Mouse (Mus musculus) thymus, postnatal 10 days (tissue): Measurements from ENCODE around the gene F11r.
A peak's percentile ranks its signal among the peaks of the same experiment; 100 is the strongest.
"Not testable (repeated sequence)": the region's sequence is repeated elsewhere in the genome, so short reads cannot be mapped to it uniquely, and the experiment has no call there.

ENCODE experiments used
- DNase-seq, 2 experiments: peaks; one replicate each; pipeline ENCODE4 v3.0.0; 2021; ENCODE audit warnings: low spot score in 2 of 2

The F11r gene

DNA sequence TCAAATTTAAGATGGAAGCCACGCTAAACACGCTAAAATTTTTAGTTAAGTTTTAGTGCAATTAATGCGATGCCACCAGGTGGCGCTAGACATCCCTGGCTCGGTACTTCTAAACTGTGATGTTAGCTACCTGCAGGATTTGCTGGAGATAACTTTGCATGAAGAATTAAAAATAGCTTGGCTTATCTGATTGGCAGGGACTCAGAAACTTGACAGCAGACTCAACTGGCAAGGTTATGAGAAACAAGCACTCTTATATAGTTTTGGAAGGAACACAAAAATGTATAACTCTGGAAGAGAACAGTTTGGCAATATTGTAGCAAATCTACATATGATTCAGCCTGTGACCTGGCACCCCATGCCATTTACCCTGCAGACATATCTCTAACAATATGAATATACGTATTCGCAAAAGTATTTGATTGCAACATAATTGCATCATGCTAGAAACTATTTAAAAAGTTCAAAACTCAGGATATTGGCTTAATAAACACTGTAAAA, 33.1 kb downstream of the F11r start:
- peak; percentile 14 to 63 for DNase-seq

DNA sequence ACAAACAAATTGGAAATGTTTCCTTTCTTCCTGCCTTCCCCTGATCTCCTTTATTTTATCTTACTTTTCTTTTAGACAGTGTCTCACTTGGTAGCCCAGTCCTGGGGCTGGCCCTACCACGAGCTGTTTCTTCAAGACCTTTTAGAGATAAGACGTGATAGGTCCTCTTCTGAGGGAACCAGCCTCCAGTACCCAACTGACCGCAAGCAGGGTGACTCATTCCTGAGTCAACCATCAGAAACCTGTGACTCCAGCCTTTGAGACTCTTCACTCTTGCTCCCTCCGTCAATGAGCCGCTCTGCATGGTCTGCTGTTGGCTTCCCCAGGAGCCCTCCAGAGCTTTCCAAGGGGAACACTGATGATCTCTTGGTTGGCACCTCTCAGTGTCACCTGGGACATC, 33.6 kb downstream of the F11r start:
- no peak for DNase-seq

DNA sequence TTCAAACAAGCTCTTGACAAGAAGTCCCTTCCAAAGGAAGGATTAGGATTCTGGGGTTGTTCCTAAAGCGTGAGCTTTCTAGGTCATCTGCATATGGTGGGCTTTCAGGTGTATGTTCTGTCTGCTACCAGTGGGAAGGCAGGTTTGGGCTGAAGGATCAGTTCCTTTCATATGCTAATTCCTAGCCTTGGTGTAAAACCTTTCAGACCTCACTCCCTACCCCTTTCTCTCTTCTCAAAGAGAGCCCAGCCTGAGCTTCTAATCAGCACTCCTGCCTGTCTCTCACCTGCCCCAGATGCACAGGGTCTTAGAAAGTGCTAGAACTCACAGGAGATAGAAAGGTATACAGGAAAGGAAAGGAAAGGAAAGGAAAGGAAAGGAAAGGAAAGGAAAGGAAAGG, 34.1 kb downstream of the F11r start:
- DNase-seq = no peak

DNA sequence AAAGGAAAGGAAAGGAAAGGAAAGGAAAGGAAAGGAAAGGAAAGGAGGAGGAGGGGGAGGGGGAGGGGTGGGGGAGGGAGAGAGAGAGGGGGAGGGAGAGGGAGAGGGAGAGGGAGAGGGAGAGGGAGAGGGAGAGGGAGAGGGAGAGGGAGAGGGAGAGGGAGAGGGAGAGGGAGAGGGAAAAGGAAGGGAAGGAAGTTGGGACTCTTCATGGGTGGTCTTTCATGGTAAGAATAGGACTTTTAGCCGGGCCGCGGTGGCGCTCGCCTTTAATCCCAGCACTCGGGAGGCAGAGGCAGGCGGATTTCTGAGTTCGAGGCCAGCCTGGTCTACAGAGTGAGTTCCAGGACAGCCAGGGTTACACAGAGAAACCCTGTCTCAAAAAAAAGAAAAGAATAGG, 34.6 kb downstream of the F11r start:
- DNase-seq = not testable (repeated sequence)

DNA sequence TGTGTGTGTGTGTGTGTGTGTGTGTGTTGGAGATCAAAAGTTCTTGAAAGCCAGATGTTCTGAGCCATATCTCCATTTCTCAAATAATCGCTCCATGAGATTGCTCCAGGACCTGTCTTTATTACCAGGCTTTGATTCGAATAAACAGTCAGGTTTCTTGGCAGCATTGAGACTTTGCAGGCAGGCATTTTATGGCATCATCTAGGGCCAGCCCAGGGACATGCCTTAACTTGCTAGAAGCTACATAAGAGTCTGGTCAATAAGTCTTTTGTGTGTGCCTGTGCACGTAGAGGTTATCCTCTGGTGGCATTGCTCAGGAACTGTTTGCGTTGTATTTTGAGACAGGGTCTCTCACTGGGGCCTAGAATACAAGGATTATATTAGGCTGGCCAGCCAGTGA, 36.2 kb downstream of the F11r start:
- no peak for DNase-seq

DNA sequence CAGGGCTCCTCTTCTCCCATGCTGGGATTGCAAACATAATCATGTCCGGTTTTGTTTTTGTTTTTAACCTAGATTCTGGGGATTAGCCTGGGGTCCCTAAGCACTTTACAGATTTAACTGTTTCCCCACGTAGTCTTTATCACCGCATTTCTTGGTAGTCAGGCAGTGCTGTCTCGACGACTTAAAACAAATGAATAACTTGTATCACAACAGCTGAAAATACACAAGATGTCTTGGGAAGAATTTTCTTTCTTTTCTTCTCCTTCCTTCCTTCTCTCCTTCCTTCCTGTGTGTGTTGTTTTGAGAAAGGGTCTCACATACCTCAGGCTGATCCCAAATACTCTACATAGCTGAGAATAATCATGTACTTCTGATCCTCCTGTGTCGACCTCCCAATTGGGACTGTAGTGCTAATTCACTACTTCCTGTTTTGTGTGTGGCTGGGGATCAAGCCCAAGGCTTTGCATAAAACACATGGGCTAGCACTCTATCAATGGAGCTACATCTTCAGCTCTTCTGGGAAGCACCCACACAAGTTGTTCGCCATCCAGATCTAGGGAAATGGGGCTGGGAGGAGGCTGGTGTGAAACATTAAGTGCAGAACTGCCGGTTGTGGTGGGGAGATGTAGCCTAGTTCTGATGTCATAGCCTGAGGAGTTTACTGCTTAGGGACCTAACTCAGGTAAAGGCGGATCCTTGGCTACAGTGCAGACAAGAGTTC, 36.7 kb downstream of the F11r start:
- no peak for DNase-seq

DNA sequence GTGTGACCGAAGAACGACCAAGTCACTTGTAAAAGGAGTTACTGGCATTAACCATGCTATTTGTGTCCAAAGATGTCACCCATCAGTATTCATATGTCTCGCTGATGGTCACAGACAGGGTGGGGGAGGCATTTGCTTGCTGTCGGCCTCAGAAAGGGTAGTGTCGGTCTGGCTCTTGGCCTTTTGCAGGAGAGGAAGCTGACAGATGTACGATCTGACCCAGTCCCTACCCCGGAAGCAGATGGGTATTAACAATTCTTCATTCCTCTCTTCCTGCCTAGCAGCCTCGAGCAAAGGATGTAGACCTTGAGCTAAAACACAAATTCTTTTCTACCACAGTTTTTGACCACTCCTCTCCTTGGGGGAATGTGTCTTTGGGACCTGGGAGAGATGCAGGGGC, 39.8 kb downstream of the F11r start:
- no peak for DNase-seq

DNA sequence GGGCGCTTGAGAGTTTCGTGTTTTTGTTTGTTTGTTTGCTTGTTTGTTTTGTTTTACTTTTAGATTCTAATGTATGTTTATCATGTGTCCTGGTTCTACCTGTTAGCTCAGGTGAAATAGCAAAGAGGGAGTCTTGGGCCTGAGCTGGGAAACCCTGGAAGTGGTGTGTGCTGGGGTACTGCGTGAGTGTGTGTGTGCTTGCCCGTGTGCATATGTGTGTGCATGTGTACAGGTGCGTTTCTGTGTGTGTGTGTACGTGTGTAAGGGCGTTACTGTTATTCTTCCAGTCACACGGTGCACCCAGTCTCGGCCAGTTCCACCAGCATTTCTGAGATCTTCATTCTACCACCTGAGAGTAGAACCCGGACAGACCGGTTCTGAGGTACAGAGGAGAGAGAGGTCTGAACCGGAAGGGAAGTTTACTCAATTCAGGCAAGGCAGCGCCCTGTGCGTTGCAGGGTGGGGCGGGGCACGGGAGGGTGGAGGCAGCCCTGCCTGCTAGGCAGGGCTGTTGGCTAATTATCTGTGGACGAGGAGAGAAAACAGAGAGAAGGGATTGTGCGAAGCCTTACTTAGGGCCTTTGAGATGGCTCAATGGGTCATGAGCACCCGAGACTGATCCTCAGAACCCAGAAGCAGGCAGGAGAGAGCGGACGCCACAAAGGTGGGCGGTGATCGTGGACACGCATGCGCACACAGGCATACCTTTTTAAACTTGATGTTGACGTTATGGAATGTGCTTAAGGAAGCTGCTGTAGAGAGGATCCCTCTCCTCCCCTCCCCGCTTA, 40.6 kb downstream of the F11r start:
- peak; percentile 10 to 14 for DNase-seq

DNA sequence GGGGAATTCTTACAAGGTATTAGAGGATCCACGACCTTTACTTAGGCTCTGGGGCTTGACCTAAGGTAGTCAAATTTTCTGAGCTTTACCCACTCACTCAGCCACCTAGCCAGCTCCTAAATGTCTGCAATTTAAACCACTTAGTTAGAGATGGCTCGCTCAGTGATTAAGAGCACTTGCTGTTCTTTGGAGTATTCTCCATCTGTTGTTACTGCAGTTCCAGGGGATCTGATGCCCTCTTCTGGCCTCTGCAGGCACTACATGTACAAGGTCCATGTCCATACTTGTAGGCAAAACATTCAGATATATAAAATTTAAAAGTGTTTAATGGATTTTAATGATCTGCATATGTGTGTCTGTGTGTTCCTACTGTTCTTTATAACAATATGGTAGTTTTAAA, 41.6 kb downstream of the F11r start:
- DNase-seq = peak; percentile 25 to 52

DNA sequence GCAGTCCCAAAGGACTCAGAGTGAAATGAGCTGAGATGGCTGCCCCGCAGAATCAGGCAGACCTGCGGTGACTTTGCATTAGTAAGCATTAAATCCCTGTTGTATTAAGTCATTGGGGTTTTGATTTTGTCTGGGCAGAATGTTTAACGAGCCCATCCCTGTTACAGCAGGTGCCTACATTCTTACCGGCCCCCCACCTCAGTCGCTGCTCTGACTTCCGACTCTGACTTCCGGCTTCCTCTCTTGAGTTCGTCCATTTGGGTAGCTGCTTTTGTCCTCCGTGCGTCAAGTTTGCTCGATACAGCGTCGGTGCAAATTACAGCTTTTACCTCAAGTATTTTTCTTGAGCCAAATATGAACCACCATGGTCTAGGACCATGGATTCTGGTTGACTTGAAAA, 56.9 kb downstream of the F11r start:
- no peak for DNase-seq

DNA sequence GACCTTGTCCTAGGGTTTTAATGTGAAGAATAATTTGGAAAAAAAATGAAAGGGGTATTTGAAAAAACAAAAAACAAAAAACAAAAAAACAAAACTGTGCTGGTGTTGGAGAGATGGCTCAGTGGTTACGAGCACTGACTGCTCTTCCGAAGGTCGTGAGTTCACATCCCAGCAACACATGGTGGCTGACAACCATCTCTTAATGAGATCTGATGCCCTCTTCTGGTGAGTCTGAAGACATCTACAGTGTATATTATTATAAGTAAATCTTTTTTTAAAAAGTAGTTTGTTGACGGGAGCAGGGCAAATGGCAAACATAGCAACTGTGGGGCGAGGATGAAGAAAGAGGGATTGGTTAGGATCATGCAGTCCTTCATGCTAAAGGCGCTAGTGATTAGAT, 58.0 kb downstream of the F11r start:
- no peak for DNase-seq

DNA sequence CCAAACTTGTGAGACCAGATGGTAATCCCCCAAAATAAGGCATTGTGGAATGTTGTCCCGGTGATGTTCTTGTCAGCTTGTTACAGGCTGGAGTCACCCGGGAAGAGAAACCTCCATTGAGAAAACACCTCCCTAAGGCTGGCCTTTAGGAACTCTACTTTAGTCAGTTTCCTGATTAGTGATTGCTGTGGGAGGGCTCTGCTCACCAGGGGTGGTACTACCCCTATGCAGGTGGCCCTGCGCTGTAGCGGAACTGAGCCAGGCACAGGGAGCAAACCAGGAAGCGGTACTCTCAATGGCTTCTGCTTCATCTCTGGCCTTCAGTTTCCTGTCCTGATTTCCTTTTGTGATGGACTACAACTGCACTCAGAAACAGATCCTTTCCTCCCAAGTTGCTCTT, 62.5 kb downstream of the F11r start:
- no peak for DNase-seq

DNA sequence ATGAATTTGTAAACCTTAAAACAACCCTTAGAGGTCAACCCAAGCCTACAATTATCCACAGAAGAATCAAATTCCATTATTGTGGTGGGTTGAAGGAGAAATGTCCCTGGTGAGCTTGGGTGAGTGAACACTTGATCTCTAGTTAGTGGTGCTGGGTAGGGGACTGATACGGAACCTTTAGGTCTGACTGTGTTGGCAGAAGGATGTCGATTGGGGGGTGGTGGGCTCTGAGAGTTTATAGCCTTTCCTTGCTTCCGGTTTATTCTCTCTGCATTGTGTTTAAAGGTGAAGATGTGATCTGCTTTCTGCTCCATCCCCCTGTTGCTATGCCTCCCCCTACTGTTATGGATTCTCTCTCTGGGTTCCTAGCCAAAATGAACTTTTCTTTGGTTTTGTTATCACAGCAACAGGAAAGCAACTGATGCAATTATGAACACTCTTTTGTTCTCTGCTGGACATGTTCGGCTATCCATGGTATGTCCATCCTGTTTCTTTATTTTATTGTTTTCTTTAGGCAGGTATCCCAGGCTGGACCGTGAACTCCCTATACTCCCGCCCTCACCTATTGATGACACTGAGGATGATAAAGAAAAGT, 63.8 kb downstream of the F11r start:
- DNase-seq = no peak

DNA sequence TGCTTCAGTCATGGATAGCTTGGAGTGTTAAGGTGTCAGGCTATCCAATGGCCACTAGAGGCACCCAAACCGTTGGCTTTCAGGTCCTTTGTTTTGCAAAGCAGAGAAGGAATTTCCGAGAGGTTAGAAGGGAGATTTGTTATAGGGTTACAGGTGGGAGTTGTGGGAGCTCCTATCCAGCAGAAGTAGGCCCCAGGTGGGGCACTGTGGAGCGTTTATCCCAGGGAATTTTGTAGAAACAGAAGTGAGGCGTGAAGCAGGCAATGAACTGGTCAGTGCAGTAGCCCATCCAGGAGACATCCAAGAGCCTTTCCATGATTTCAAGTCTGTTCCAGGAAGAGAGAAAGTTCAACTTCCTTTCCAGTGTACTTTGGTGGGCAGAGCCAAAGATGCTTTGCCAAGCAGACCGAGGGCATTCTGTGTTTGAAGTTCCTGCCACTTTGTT, 64.3 kb downstream of the F11r start:
- peak in 1 of 2 experiments; percentile 15 for DNase-seq

DNA sequence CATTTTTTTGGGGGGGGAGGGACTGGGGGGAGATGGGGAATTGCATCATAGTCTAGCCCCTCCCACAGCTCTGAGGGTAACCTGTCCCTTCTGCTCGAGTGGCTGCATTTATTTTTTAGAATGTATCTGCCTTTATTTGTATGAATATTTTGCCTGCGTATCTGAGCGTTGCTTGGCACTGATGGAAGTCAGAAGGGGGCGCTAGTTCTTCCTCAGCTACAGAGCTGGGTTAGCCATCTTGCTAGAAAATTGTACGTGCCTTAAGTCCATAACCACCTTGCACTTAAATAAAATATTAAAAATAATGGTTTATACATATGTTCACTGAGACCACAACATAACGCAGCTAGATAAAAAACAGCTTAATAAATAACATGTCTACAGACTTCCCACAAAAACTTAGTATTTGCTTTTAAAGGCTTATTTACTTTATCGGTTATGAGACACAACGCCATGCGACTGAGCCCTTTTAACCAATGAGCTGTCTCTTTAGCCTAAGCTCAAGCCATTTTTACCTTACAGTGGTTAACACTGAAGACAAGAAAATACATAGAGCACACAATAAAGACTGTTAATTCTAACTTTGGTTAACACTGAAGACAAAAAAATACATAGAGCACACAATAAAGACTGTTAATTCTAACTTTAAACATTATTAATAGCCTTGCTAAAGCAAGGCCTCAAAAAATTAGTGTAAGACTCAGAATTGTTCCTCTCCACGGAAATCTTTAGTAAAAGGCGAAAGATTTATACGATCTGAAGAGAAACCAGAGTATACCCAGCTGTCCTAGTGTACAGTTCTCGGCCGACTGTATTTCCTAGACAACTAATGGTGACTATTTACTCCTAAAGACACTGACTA, 65.3 kb downstream of the F11r start:
- peak; percentile 37 to 68 for DNase-seq

DNA sequence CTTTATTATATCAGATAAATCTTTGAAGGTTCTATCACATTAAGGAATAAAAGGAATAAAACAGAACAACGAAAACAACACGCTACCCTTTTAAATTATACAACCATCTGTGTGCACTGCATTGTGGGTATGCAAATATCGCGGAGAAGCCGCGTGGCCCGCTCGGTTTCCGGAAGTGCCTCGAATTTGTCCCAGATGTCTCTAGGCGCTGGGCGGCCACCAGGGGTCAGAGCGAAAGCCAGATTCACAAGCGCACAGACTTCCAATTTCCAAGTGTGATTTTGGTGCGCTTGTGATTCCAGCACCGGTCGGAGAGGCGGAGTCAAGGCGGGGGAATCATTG, 65.9 kb downstream of the F11r start, which contains the start of gene Alyref2:
Gene Alyref2, plus strand, starts transcription at position 229 of the 342 bp plus-strand sequence.
- DNase-seq = peak; percentile 88 to 95

DNA sequence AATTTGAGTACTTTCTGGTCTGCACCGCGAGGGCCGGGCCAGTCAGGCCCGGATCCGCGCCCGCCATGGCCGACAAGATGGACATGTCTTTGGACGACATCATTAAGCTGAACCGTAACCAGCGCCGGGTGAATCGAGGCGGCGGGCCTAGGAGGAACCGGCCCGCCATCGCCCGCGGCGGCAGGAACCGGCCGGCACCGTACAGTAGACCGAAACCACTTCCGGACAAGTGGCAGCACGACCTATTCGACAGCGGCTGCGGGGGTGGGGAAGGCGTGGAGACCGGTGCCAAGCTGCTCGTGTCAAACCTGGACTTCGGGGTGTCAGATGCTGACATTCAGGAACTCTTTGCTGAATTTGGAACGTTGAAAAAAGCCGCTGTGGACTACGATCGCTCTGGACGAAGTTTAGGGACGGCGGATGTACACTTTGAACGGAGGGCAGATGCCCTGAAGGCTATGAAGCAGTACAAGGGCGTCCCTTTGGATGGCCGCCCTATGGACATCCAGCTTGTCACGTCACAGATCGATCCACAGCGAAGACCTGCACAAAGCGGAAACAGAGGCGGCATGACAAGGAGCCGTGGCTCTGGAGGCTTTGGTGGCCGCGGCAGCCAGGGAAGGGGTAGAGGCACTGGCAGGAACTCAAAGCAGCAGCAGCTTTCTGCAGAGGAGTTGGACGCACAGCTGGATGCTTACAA, 66.4 kb downstream of the F11r start:
- DNase-seq = peak; percentile 54 to 59

DNA sequence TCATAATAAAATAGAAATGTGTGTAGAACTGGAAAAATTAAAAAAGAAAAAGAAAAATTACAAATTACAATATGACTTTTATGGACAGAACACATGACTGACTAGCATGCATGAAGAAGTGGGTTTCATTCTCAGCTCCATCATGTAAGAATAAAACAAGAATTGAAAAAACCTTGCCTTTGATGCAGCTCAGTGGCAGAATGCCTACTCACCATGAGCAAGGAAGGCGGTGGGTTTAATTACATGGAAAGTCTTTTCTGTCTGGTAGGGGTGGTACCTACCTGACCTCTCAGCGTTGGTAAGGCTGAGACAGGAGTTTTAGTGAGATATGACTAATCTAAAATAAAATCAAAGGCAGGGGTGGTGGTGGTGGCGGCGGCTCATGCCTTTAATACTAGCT, 67.3 kb downstream of the F11r start:
- no peak for DNase-seq

DNA sequence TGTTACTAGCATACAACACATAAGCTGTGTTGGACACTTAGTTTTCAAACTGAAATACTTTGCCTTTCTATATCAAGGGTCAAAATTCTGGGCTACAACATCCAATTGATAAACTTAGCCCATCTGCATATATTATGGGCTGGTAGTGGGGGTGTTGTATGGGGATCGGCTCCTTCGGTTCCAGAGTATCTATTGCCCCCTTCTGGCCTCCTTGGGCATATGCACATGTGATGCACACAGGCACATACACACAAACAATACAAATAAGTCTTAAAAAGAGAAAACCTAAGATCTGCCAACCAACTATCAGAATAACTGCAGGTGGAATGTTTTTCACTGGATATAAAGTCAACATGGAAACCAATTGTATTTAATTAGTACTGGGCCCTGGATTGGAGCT, 75.9 kb downstream of the F11r start:
- DNase-seq = no peak

DNA sequence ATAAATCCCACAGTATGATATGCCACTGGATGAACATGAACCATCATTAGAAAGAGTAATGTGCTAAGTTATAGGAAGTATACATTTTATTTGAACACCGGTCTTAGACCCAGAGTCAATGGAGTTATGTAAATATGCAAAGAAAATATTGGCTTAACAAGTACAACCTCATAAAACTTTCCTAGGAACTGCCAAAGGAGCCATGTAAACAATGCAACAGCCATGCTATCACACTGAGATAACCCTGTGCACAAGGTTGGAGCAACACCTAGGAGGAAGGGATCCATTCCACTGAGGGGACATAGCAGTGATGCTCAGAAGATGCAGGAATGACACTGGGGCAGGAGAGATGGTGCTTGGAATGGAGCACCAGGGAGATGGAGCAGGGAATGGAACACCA, 76.4 kb downstream of the F11r start:
- DNase-seq = no peak
